Mouse (Mus musculus) hindbrain, embryonic 16.5 days (tissue): Measurements from ENCODE around the gene Pnp. TPM values are rescaled to one million over a fixed set of nuclear protein-coding genes. Genes with fewer than 3 reads are reported as not detected.

Experiments used
- ATAC-seq: fragments of 200-750 bp; cut with Nextera tagmentation; 2 replicates; pipeline ENCODE4 v1.8.0; 2017; ENCODE audit warnings: moderate TSS enrichment, moderate library complexity
- H3K27ac ChIP-seq: fragments of 300-500 bp; sonication (generic); 2 replicates; pipeline ENCODE4 v1.5.1; 2014; ENCODE audit warnings: low read depth, mild to moderate bottlenecking, control low read depth, low read length, moderate library complexity
- H3K27me3 ChIP-seq: fragments of 300-500 bp; sonication (generic); replicated peaks from 2 replicates; pipeline ENCODE4 v1.6.1; 2014; ENCODE audit warnings: low read length; ENCODE audit not compliant: control insufficient read depth, insufficient read depth
- H3K36me3 ChIP-seq: fragments of 300-500 bp; sonication (generic); 2 replicates; pipeline ENCODE4 v1.6.1; 2014; ENCODE audit warnings: mild to moderate bottlenecking, low read length, moderate library complexity, mixed read lengths; ENCODE audit not compliant: control insufficient read depth, insufficient read depth
- H3K4me1 ChIP-seq: fragments of 300-500 bp; sonication (generic); 2 replicates; pipeline ENCODE4 v1.6.1; 2014; ENCODE audit warnings: low read depth, low read length; ENCODE audit not compliant: control insufficient read depth, insufficient read depth
- H3K4me2 ChIP-seq: fragments of 300-500 bp; sonication (generic); 2 replicates; pipeline ENCODE4 v1.6.1; 2014; ENCODE audit warnings: mild to moderate bottlenecking, low read length, control low read depth, moderate library complexity
- H3K4me3 ChIP-seq: fragments of 300-500 bp; sonication (generic); 2 replicates; pipeline ENCODE4 v1.5.1; 2014; ENCODE audit warnings: mild to moderate bottlenecking, low read length, control low read depth, moderate library complexity
- H3K9ac ChIP-seq: fragments of 300-500 bp; sonication (generic); 2 replicates; pipeline ENCODE4 v1.6.1; 2014; ENCODE audit warnings: low read depth, mild to moderate bottlenecking, control low read depth, low read length, moderate library complexity
- H3K9me3 ChIP-seq: fragments of 300-500 bp; sonication (generic); 2 replicates; pipeline ENCODE4 v1.6.1; 2014; ENCODE audit warnings: mild to moderate bottlenecking, low read length, moderate library complexity; ENCODE audit not compliant: control insufficient read depth
- whole genome bisulfite sequencing: fragments of 180-500 bp; shearing (Covaris S2); extraction: QIAGEN DNeasy Blood & Tissue Kit; methylation state at CpG from one replicate; pipeline ENCODE4 v1.1.7; 2014; 5-methylcytosine and 5-hydroxymethylcytosine counted together
- polyA plus RNA-seq: library from polyadenylated mRNA; unstranded; fragments of >200 nt; fragmentation: Nextera tagmentation; extraction: Ambion mirVana; gene quantifications from 2 replicates; pipeline ENCODE4 v1.2.1, GENCODE M21; 2015

Pnp gene
- 23.4 and 24.0 TPM in 2 replicates for polyA plus RNA-seq

- Histone ChIP-seq H3K27me3 (no peaks in the 10 kb centered on the region), H3K36me3 (peaks cover 22% of the 10 kb centered on the region), H3K4me3 (peak within 1 kb of the TSS; percentile 90), H3K4me2 (peak within 1 kb of the TSS; percentile 88), H3K9ac (peak within 1 kb of the TSS; percentile 98), H3K9me3 (no peaks in the 10 kb centered on the region), H3K27ac (peak within 1 kb of the TSS; percentile 91), H3K4me1 (peaks cover 20% of the 10 kb centered on the region)
- ATAC-seq, result peak; percentile 99
- WGBS, result under 1% methylated on average over 53 of the region's 68 CpGs
Observed at GRCm38 (mm10) chr14:50930754-50931492, at the start of gene Pnp, which contains the start of gene Pip4p1. Gene Pnp, plus strand, starts transcription at chr14:50931082. Gene Pip4p1, minus strand, starts transcription at chr14:50930856.

- 95% methylated on average over 8 of the region's 8 CpGs for WGBS
- no peak overlapping the region for H3K27ac ChIP-seq
Observed at GRCm38 (mm10) chr14:50891621-50892020, 39.3 kb upstream of the Pnp start.

GRCm38 (mm10) chr14:50892091-50892490 is 38.8 kb upstream of the Pnp start:
- Histone ChIP-seq H3K36me3 (no peaks in the 10 kb centered on the region), H3K27ac (no peak overlapping the region), H3K4me2 (no peak overlapping the region), H3K9me3 (no peaks in the 10 kb centered on the region), H3K4me1 (peaks cover 6% of the 10 kb centered on the region; the same call in 1 of the 2 replicates), H3K27me3 (no peaks in the 10 kb centered on the region), H3K4me3 (no peak overlapping the region), H3K9ac (no peak overlapping the region)
- no peak for ATAC-seq
- WGBS, result 92% methylated on average over 7 of the region's 7 CpGs

More at GRCm38 (mm10) chr14:50891621-50892020, 39.3 kb upstream of the Pnp start:
- Histone ChIP-seq H3K9me3 (no peaks in the 10 kb centered on the region), H3K4me3 (no peak overlapping the region), H3K4me2 (no peak overlapping the region), H3K27me3 (no peaks in the 10 kb centered on the region), H3K4me1 (peaks cover 5% of the 10 kb centered on the region; the same call in 1 of the 2 replicates), H3K36me3 (no peaks in the 10 kb centered on the region), H3K9ac (no peak overlapping the region)
- ATAC-seq, result no peak

- H3K9ac ChIP-seq, result no peak overlapping the region
- no peak overlapping the region for H3K27ac ChIP-seq
- no peak for ATAC-seq
- no peaks in the 10 kb centered on the region for H3K36me3 ChIP-seq
- H3K4me3 ChIP-seq, result no peak overlapping the region
- H3K4me2 ChIP-seq, result no peak overlapping the region
- H3K27me3 ChIP-seq, result no peaks in the 10 kb centered on the region
- H3K9me3 ChIP-seq, result no peaks in the 10 kb centered on the region
- 86% methylated on average over 22 of the region's 22 CpGs for WGBS
- peaks cover 6% of the 10 kb centered on the region; the same call in 1 of the 2 replicates for H3K4me1 ChIP-seq
Observed at GRCm38 (mm10) chr14:50892541-50893459, 38.1 kb upstream of the Pnp start.

- H3K27me3 ChIP-seq, result no peaks in the 10 kb centered on the region
- ATAC-seq, result no peak
- H3K9me3 ChIP-seq, result no peaks in the 10 kb centered on the region
- H3K36me3 ChIP-seq, result no peaks in the 10 kb centered on the region
- no peak overlapping the region; the same call in 1 of the 2 replicates for H3K27ac ChIP-seq
- H3K4me2 ChIP-seq, result no peak overlapping the region
- H3K4me1 ChIP-seq, result peaks cover 6% of the 10 kb centered on the region; the same call in 1 of the 2 replicates
- H3K4me3 ChIP-seq, result no peak overlapping the region
- H3K9ac ChIP-seq, result no peak overlapping the region
Observed at GRCm38 (mm10) chr14:50895407-50895806, 35.5 kb upstream of the Pnp start.

- H3K4me2 ChIP-seq, result peak overlapping the region; percentile 95
- peaks cover 6% of the 10 kb centered on the region; the same call in 1 of the 2 replicates for H3K4me1 ChIP-seq
- peak overlapping the region; percentile 76 for H3K9ac ChIP-seq
- H3K4me3 ChIP-seq, result peak overlapping the region; percentile 55
- H3K27me3 ChIP-seq, result no peaks in the 10 kb centered on the region
- peak overlapping the region; percentile 26 for H3K27ac ChIP-seq
- no peaks in the 10 kb centered on the region for H3K9me3 ChIP-seq
- WGBS, result 14% methylated on average over 19 of the region's 19 CpGs
- H3K36me3 ChIP-seq, result no peaks in the 10 kb centered on the region
- ATAC-seq, result peak; percentile 70
Observed at GRCm38 (mm10) chr14:50895985-50896746, 34.7 kb upstream of the Pnp start.

GRCm38 (mm10) chr14:50896747-50897373 is 34.0 kb upstream of the Pnp start:
- WGBS, result 18% methylated on average over 23 of the region's 23 CpGs
- Histone ChIP-seq H3K9ac (peak overlapping the region; percentile 76), H3K27ac (peak overlapping the region; percentile 26), H3K27me3 (no peaks in the 10 kb centered on the region), H3K4me3 (peak overlapping the region; percentile 55), H3K9me3 (no peaks in the 10 kb centered on the region), H3K4me2 (peak overlapping the region; percentile 95), H3K4me1 (peaks cover 6% of the 10 kb centered on the region; the same call in 1 of the 2 replicates), H3K36me3 (no peaks in the 10 kb centered on the region)
- ATAC-seq, result peak; percentile 86

- 42% methylated on average over 7 of the region's 7 CpGs for WGBS
- Histone ChIP-seq H3K4me1 (peaks cover 6% of the 10 kb centered on the region; the same call in 1 of the 2 replicates), H3K27me3 (no peaks in the 10 kb centered on the region), H3K27ac (peak within 1 kb of the TSS; percentile 26), H3K4me2 (peak within 1 kb of the TSS; percentile 95), H3K9ac (peak within 1 kb of the TSS; percentile 76), H3K4me3 (peak within 1 kb of the TSS; percentile 55), H3K36me3 (no peaks in the 10 kb centered on the region), H3K9me3 (no peaks in the 10 kb centered on the region)
- ATAC-seq, result peak; percentile 21
Observed at GRCm38 (mm10) chr14:50897374-50897765, 33.5 kb upstream of the Pnp start, which contains the start of gene Klhl33. Gene Klhl33, minus strand, starts transcription at chr14:50897507.
